Mouse (Mus musculus) liver, postnatal 0 days (tissue): ENCODE measurements around the gene Prpf40a. TPM values are rescaled to one million over a fixed set of nuclear protein-coding genes. Genes with fewer than 3 reads are reported as not detected.

ENCODE experiments used
- ATAC-seq: fragments of 200-750 bp; cut with Nextera tagmentation; 2 replicates; pipeline ENCODE4 v1.8.0; 2017; ENCODE audit warnings: mild to moderate bottlenecking, moderate library complexity
- DNase-seq: peaks from one replicate; pipeline ENCODE4 v3.0.0-alpha.2; 2016
- H3K27ac ChIP-seq: fragments of 300-500 bp; sonication (generic); 2 replicates; pipeline ENCODE4 v1.5.1; 2014; ENCODE audit warnings: antibody characterized with exemption, moderate library complexity, mild to moderate bottlenecking, low read depth
- H3K27me3 ChIP-seq: fragments of 300-500 bp; sonication (generic); 2 replicates; pipeline ENCODE4 v1.6.1; 2014; ENCODE audit warnings: low read length, control low read depth, mixed read lengths; ENCODE audit not compliant: insufficient read depth
- H3K36me3 ChIP-seq: fragments of 300-500 bp; sonication (generic); replicated peaks from 2 replicates; pipeline ENCODE4 v1.6.1; 2014; ENCODE audit warnings: mild to moderate bottlenecking, control low read depth, low read length, moderate library complexity, mixed read lengths; ENCODE audit not compliant: insufficient read depth
- H3K4me1 ChIP-seq: fragments of 300-500 bp; sonication (generic); 2 replicates; pipeline ENCODE4 v1.6.1; 2014; ENCODE audit warnings: antibody characterized with exemption, mild to moderate bottlenecking, control low read depth; ENCODE audit not compliant: insufficient read depth
- H3K4me2 ChIP-seq: fragments of 300-500 bp; sonication (generic); 2 replicates; pipeline ENCODE4 v1.6.1; 2014; ENCODE audit warnings: low read depth, mild to moderate bottlenecking, low read length, moderate library complexity, mixed read lengths
- H3K4me3 ChIP-seq: fragments of 300-500 bp; sonication (generic); 2 replicates; pipeline ENCODE4 v1.5.1; 2014; ENCODE audit warnings: low read depth, low read length
- H3K9ac ChIP-seq: fragments of 300-500 bp; sonication (generic); replicated peaks from 2 replicates; pipeline ENCODE4 v1.6.1; 2014; ENCODE audit warnings: mild to moderate bottlenecking, moderate library complexity
- H3K9me3 ChIP-seq: fragments of 300-500 bp; sonication (generic); 2 replicates; pipeline ENCODE4 v1.6.1; 2016; ENCODE audit warnings: mild to moderate bottlenecking, control low read depth, low read length, mixed read lengths
- CTCF ChIP-seq: sonication (generic); IDR thresholded peaks from 2 replicates; pipeline ENCODE4 v1.5.1; 2016; ENCODE audit warnings: antibody characterized with exemption, low read depth
- EP300 ChIP-seq: IDR thresholded peaks from 2 replicates; pipeline ENCODE4 v1.6.1; 2016; ENCODE audit warnings: antibody characterized with exemption, low read depth, mild to moderate bottlenecking
- WGBS: fragments of 180-500 bp; shearing (Covaris S2); extraction: QIAGEN DNeasy Blood & Tissue Kit; methylation state at CpG from one replicate; pipeline ENCODE4 v1.1.7; 2014; ENCODE audit not compliant: insufficient replicate concordance; 5-methylcytosine and 5-hydroxymethylcytosine counted together
- polyA plus RNA-seq: library from polyadenylated mRNA; unstranded; fragments of >200 nt; fragmentation: Nextera tagmentation; extraction: Ambion mirVana; gene quantifications from 2 replicates; pipeline ENCODE4 v1.2.1, GENCODE M21; 2015

Prpf40a gene
- 48.8 and 57.9 TPM in 2 replicates for polyA plus RNA-seq

DNA sequence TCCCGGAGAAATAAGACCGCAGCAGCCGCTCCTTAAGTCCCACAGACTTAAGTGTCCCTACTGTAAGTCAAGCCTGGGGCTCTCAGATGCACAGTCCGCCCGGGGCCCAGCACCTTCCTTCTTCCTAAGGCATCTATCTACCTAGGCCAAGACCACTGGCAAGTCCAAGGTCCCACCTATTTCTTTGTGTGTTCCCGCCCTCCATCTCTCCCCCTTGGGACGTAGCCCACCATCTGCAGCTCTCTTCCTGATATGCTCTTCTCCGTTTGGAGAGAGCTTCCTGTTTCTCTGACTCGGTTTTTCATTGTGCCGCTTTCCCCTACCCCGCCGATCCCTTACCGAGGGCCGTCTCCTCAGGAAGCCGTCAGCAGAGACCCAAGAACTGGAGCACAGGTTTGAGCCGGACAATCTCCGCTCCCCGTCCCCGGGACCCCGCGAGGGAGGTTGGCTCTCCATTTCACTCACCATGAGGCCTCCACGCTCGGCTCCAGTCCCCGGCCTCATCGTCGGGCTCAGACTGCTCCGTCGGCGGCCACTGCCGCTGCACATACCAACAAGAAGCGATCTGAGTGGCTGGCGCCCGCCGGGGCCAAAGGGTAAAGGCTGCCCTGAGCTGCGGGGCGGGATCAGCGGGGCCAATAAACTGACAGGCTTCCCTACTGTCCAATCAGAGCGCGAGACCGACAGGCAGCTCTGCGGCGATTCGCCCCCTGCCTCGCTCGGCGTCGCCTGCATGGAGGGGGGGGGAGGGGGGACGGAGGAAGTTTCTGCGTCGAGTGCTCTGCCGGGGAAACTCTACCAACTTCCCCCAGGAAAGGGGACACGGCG, at the start of gene Prpf40a:
Prpf40a (minus strand) TSS at position 601 of the 828 bp plus-strand sequence.
- under 1% methylated on average over 49 of the region's 53 CpGs for WGBS

DNA sequence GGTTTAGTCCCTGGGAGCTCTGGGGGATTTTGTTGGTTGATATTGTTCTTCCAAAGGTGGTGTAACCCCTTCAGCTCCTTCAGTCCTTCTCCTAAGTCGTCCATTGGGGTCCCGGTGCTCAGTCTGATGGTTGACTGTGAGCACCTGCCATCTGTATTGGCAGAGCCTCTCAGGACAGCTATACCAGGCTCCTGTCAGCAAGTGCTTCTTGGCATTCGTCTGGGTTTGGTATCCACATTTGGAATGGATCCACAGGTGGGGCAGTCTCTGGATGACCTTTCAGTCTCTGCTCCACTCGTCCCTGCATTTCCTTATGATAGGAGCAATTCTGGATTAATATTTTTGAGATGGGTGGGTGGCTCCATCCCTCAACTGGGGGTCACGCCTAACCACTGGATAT, 31.2 kb upstream of the Prpf40a start:
- H3K9ac ChIP-seq, result no peak overlapping the region
- 87% methylated on average over 5 of the region's 5 CpGs for WGBS
- peaks cover 19% of the 10 kb centered on the region for H3K36me3 ChIP-seq
- H3K27me3 ChIP-seq, result no peaks in the 10 kb centered on the region
- no peaks in the 10 kb centered on the region for H3K4me1 ChIP-seq
- no peak overlapping the region for H3K27ac ChIP-seq
- H3K4me3 ChIP-seq, result no peak overlapping the region
- peaks cover 4% of the 10 kb centered on the region for H3K9me3 ChIP-seq
- ATAC-seq (no peak), DNase-seq (no peak)
- TF ChIP-seq EP300 (no peak), CTCF (no peak)
- H3K4me2 ChIP-seq, result no peak overlapping the region

More for the DNA sequence above, at the start of gene Prpf40a:
- Histone ChIP-seq H3K4me1 (peaks cover 12% of the 10 kb centered on the region), H3K9me3 (no peaks in the 10 kb centered on the region), H3K27me3 (no peaks in the 10 kb centered on the region), H3K4me2 (peak within 1 kb of the TSS; percentile 95), H3K4me3 (peak within 1 kb of the TSS; percentile 86), H3K27ac (peak within 1 kb of the TSS; percentile 100), H3K9ac (peak within 1 kb of the TSS; percentile 94), H3K36me3 (peaks cover 21% of the 10 kb centered on the region)
- peak; percentile 100 for DNase-seq
- TF ChIP-seq CTCF, result no peak
- TF ChIP-seq EP300, result no peak
- peak; percentile 92 for ATAC-seq

DNA sequence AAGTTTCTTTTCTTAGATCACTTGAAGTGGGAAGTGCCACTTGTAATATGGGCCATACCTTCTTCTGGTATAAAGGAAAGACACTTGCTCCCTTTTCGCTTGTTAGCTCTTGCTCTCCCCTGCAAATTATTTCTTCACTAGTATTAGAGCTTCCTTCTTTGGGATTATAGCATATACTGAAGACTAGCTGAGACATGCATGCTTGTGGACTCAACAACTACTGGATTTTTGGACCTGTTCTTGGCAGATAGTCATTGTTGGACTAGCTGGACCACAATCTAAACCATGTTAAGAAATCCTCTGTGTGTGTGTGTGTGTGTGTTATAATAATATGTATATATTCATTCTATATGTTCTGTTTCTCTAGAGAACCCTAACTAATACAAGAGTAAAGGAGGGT, 22.4 kb upstream of the Prpf40a start:
- DNase-seq (no peak), ATAC-seq (no peak)
- H3K9me3 ChIP-seq, result no peaks in the 10 kb centered on the region
- H3K4me2 ChIP-seq, result no peak overlapping the region
- H3K4me3 ChIP-seq, result no peak overlapping the region
- no peak overlapping the region for H3K27ac ChIP-seq
- H3K36me3 ChIP-seq, result peaks cover 31% of the 10 kb centered on the region
- no peak overlapping the region for H3K9ac ChIP-seq
- 84% methylated on average over 1 of the region's 1 CpGs for WGBS
- no peaks in the 10 kb centered on the region for H3K27me3 ChIP-seq
- no peak for TF ChIP-seq EP300
- TF ChIP-seq CTCF, result no peak
- no peaks in the 10 kb centered on the region for H3K4me1 ChIP-seq

DNA sequence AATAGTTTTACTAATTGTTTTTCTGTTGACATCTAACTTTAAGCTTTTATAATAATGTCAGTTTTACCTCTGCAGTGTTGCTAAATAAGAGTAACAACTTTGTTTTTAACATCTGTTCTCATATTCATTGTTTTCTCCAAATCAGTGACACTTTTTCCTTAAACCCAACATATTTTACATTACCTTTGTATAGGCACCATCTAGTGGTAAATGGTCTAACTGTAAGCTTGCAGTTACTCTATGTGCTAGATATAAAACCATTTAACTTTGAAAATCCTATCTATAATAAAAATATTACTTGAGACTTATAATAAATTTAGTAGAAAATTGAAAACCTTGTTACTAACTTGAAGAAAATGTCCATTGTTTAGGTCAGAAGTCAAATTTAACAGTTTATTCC, 15.7 kb upstream of the Prpf40a start:
- ATAC-seq (no peak), DNase-seq (no peak)
- H3K4me3 ChIP-seq, result no peak overlapping the region
- no peak overlapping the region for H3K4me2 ChIP-seq
- H3K9me3 ChIP-seq, result no peaks in the 10 kb centered on the region
- peaks cover 38% of the 10 kb centered on the region for H3K36me3 ChIP-seq
- H3K27me3 ChIP-seq, result no peaks in the 10 kb centered on the region
- TF ChIP-seq CTCF (peak; percentile 21; the same call in 1 of the 2 replicates), EP300 (no peak)
- H3K9ac ChIP-seq, result no peak overlapping the region
- no peaks in the 10 kb centered on the region for H3K4me1 ChIP-seq
- H3K27ac ChIP-seq, result no peak overlapping the region

GRCm38 (mm10) chr2:53204373-53205274, 13.5 kb upstream of the Prpf40a start:
- 67% methylated on average over 5 of the region's 5 CpGs for WGBS

More at GRCm38 (mm10) chr2:53204373-53205274, 13.5 kb upstream of the Prpf40a start:
- DNase-seq (no peak), ATAC-seq (no peak)
- H3K4me1 ChIP-seq, result no peaks in the 10 kb centered on the region
- H3K36me3 ChIP-seq, result peaks cover 31% of the 10 kb centered on the region
- no peaks in the 10 kb centered on the region for H3K9me3 ChIP-seq
- H3K27ac ChIP-seq, result no peak overlapping the region
- no peak overlapping the region for H3K4me2 ChIP-seq
- H3K9ac ChIP-seq, result no peak overlapping the region
- no peaks in the 10 kb centered on the region for H3K27me3 ChIP-seq
- no peak overlapping the region for H3K4me3 ChIP-seq
- TF ChIP-seq CTCF (peak; percentile 51), EP300 (no peak)
